Mouse (Mus musculus) frontal cortex, postnatal 25 days (tissue): ENCODE results near the gene Klhl29.

ENCODE experiments used
- DNase-seq, 2 experiments: peaks; one replicate each; pipeline ENCODE4 v3.0.0; 2022; ENCODE audit warnings: low spot score in 2 of 2

Gene Klhl29

GRCm38 (mm10) chr12:5254246-5254982, 121.1 kb downstream of the Klhl29 start:
- DNase-seq: no peak

- no peak for DNase-seq
Measured at GRCm38 (mm10) chr12:5253289-5254005, 122.0 kb downstream of the Klhl29 start.

GRCm38 (mm10) chr12:5252569-5252968, 122.9 kb downstream of the Klhl29 start:
- DNase-seq: no peak

DNA sequence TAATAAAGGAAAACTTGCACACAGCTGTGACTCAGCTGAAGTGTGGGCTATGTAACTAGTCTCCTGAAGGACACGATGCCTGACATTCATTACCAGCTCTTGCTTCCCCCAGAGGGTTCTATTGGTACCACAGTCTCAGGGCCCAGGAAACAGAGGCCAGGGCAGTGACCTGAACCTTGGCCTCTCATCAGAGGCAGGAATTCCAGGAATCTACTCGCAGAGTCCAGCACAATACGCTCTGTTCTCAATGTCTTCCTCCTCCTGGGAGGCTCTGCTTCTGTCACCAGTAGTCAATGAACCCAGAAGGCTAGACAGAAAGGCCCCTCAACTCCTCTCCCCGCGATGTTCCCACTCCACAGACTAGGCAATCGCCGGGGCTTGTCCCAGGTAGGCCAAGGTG, 125.4 kb downstream of the Klhl29 start:
- DNase-seq: no peak

- no peak for DNase-seq
Measured at GRCm38 (mm10) chr12:5249068-5249467, 126.4 kb downstream of the Klhl29 start.

- no peak for DNase-seq
Measured at GRCm38 (mm10) chr12:5247505-5247904, 128.0 kb downstream of the Klhl29 start.

GRCm38 (mm10) chr12:5246721-5247341, 128.7 kb downstream of the Klhl29 start:
- no peak for DNase-seq

DNA sequence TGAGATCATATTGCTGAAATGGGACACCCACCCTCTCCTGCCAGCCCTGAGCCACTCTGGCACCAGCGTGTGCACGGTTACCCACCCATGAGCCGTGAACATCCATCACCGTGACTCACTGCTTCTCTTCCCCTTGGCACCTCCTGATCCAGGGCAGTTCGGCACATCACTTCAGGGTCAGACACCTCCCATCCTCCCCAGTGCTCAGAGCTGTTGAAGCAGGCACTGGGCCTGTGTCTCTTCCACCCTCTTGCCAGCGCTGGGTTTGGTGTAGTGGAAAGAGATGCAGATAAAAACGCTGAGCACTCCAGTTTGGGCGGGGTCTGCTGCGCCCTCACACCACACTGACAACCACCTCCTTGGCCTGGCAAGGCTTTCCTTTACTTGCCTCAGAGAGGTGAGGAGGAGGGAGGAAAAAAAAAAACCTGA, 129.3 kb downstream of the Klhl29 start:
- DNase-seq: no peak

DNA sequence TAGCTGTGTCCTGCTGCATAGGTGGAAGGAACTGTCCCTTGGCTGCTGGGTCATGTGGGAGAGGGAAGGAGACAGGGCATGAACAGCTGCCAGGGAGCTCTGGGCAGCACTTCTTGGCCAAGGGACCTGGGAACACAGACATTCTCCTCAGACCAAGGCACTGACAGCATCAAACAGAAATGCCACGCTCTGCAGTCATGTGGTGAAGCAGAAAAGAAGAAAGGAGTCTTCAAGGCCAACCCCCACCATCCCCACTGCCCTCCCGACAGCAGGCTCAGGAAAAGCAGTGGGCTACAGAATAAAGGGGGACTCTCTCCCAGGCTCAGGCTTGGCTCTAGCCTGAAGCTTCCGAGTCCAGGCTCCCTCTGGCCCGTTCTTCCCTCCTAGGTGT, 130.3 kb downstream of the Klhl29 start:
- DNase-seq: no peak

- no peak for DNase-seq
Measured at GRCm38 (mm10) chr12:5244431-5245206, 130.9 kb downstream of the Klhl29 start.

- no peak for DNase-seq
Measured at GRCm38 (mm10) chr12:5243867-5244266, 131.6 kb downstream of the Klhl29 start.

DNA sequence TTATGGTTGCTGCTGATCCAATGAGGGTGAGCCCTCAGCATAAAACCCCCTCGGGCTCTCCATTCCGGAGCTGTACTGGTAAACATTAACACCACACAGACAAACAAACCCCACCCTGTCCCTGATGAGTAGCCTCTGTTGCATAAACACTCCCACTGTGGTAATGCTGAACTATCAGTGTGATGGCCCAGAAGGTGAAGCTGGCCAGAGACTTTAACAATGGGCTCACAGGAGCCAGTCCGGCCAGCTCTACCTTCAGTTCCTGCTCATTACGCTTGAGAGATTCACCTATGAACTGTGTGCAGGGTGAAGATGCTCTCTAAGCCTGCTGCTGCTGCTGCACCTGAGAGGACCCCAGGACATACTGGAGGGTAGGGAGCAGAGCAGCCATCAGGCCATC, 132.0 kb downstream of the Klhl29 start:
- no peak for DNase-seq

GRCm38 (mm10) chr12:5242551-5243330, 132.7 kb downstream of the Klhl29 start:
- DNase-seq: no peak

DNA sequence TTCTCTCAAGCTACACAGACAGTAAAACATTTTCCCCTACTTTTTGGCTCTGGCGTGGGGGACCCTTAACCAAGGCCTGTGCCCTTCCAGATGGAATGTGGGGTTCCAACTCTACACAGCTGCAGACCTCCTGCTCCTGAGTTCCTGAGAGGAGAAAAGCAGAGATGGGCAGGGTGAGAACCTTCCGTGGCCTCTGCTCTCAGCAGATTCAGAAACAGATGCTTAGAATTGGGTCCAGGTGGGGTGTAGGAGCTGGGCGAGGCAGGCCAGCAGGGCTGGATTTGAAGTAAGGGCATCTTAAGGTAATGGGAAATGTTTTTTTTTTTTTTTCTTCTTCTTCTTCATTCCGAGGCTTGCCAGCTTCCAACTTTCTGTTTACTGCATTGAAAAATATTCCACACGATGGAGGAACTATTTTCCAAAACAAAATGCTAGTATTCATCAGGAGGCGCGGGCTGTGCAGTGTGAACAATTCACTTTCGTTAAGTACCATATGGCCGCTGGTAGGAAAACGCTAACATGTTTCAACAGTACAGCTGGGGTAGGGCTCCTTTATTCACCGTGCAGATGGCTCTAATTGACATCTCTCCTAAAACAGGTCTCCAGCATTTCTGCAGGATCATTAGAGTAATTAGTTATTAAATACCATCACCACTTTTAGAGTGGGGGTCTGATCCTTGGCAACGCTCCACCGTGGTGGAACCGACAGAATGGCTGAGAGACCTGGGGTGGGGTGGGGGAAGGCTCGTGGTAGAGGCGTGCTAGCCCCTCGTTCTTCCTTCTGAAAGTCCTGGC, 135.8 kb downstream of the Klhl29 start:
- DNase-seq: no peak

DNA sequence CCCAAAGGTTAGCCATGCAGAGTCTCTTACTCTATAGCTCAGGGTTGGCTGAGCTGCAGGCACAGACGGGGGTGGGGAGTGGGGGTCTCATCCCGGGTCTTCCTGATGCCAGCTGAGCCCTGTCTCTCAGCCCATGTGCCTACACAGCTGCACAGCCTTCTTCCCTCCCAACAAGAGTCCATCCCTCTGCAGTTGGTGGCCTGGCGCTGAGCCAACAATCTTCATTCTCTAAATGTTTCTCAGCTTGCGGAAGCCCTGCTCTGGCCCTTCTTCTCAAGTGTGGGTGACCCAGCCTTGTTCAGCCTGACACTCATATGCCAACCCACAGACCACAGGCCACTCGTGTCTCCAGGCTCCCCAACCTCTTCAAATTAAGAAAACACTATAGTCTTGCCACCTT, 138.4 kb downstream of the Klhl29 start:
- no peak for DNase-seq

- no peak for DNase-seq
Measured at GRCm38 (mm10) chr12:5235596-5235995, 139.9 kb downstream of the Klhl29 start.

DNA sequence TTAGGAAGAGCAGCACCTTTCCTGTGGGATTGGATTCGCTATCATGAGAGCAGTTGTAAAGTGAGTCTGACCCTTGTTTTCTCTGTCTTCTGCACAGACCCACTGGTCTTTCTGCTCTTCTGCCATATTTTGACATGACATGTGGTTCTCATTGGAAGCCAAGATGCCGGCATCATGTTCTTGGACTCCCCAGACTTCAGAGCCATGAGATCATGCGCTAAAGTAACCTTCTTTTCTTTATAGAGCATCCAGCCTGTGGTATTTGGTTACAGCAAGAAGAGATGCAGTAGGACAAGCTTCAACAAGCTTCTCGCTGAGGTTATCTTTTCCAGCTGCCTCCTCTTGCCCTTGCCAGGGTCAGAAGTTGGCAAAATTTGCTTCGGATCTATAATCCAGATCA, 145.0 kb downstream of the Klhl29 start:
- no peak for DNase-seq

- DNase-seq: no peak
Measured at GRCm38 (mm10) chr12:5226676-5227654, 148.5 kb downstream of the Klhl29 start.

GRCm38 (mm10) chr12:5223595-5223994, 151.9 kb downstream of the Klhl29 start:
- DNase-seq: no peak
